Mouse (Mus musculus): ENCODE measurements at regions not wholly inside any gene's neighbourhood (a gene's known extent, or its start where the extent isn't known, plus 50 kb on each side); places are given as distances from the start of the nearest gene placed in this dataset.

DNA sequence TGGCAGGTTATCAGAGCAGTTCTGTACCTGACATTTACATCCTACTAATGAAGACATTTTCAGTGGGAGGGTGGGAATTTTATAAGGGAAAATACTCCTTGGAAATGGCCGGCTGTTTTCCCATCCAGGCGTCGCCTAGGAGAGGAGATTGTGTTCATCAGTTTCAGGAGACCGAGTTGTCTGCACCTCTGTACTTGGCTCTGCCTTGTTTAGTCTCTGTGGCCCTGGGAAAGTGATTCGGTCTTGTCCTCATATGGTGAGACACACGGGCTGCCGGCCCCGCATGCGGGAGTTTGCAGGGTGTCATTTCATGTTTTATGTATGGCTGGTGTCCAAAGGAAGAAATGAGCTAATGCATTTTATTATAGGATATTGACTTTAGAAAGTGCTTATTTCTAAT, 287.9 kb downstream of the Cd109 start:
- no peak for DNase-seq (ENCODE audit: low spot score)

DNA sequence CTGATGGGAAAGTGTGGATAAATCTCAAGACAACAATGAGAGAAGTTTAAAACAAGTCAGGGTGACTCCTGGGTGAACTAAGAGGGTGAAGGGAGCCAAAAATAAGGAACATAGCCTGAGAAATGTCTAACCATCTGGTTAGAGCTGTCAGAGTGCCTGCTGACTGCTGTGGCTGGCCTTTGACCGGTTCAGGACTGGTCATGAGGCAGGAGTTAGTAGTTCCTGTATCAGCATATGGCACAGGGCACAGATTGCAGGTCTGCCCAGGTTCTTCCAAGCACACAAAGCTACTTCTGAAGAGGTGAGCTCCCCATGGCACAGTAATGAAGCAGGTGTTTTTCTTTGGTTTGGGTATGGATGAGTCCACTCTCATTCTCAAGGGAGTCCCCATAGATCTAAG, 302.0 kb downstream of the Cd109 start:
- no peak for DNase-seq (ENCODE audit: low spot score)

GRCm38 (mm10) chr9:78925977-78926593, 310.7 kb downstream of the Cd109 start:
- DNase-seq (ENCODE audit: low spot score), result no peak

DNA sequence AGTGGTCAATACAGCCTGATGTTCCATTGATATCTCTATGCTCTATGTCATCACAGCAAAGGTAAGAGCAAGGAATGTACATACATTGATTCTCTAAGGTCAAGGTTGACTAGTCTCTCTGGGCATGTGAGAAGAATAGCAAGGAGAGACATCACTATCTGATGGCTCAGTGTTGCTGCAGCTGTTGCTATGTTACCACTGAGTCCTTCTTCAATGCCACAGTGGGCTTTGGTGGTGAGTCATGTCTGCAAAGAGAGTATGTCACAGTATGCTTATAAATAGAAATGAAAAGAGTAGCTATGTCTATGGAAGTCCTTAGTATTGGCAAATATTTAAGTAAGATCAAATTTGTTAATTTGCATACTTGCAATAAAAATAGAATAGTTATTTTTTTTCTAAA, 326.3 kb downstream of the Cd109 start:
- DNase-seq (ENCODE audit: low spot score), result no peak

DNA sequence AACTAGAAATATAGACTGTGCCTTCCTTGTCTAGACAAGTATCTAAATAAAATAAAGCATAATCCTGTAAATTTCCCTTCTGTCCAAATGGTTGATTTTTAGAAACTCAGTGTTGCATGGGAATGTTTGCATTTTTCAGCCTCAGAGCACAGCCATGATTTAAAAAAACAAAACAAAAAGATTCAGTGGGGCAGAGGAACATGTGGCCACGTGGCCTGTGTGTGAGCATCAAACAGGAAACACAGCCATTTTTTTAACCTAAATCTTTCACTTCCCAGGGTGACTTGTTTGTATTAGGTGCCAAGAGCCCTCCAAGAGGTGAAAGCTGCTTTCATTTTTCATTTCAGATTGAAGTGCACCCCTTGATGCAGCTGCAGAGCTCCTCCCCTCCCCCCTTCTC, 349.5 kb downstream of the Cd109 start:
- no peak for DNase-seq (ENCODE audit: low spot score)

DNA sequence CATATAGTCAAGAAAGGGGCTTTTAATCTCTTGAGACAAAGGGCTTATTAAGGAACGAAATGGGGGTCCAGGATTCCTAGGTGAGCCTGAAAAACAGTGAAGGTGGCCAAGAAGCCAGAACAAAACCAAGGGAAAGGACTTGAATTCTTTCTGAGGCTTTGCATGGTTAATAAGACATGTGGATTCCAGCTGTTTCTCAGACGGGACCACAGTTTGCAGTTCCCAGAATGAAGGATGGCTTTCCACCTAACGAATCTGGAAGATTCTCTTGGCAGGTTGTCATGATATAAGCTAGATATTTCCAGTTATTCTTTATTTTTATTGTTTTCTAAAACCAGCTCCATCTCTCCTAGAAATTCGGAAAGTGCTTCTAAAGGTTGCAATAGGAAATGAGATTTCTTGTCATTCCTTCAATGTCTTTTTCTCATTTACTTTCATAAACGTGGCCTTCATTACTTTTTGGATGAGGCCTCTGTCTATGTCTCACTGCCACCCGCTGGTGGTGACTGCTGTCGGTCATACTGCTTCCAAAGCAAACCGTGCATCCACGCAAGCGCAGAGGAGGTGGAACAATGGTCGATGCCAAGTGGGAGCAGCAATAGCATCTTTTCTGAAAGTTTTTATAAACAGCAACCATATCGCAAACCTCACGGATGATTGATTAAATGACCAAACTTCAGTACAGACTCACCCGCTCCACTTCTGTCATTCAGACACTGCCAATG, 350.0 kb downstream of the Cd109 start:
- no peak for DNase-seq (ENCODE audit: low spot score)

GRCm38 (mm10) chr9:78971731-78972130, 356.4 kb downstream of the Cd109 start:
- DNase-seq (ENCODE audit: low spot score), result no peak

DNA sequence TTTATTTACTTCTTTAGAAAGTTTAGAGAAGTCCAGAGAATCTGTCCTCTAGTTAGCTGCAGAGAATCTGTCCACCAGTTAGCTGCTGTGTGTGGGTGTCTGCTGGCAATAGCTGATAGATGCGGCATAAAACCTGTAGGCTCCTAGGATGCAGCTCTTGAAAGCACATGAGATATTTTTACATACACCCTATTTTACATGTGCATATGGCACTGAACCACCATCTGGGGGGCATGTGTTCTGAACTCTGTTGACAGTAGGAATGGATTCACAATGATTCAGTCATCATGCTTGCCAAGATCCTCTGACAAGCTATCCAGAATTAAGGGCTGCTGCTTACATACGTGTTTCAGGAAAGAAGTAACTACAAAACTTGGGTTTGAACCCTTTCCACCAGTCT, 368.4 kb downstream of the Cd109 start:
- DNase-seq (ENCODE audit: low spot score), result no peak

DNA sequence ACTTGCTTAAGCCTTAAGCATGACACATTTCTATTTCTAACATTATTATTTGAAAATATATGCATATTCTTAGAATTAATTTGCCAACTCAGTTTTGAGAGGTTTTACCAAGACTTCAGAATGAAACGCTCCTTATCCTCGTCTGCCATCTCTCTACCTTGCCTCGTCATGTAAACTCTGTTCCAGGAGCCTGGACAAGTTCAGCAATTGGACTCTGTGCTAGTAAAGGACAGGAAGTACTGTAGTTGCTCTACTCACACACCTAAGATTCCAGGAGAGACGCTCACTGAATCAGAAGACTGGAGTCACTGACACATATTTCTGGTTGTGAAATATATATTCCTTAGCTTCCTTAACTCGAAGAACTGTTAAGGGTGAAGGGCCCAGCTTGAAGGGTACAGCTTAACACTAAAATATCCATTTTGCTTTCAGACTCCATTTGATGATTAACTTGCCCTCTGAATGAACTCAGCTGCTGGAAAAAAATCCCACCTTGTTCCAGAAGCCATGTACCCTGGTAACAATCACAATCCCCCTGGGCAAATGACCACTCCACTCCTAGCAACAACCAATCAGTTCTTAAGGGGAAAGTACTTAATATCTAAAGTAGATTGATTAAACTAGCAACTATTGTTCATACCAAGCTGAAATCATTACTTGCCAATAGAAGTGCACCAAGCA, 370.0 kb downstream of the Cd109 start:
- no peak for DNase-seq (ENCODE audit: low spot score)

GRCm38 (mm10) chr9:78991310-78991709, 376.0 kb downstream of the Cd109 start:
- DNase-seq (ENCODE audit: low spot score), result no peak

DNA sequence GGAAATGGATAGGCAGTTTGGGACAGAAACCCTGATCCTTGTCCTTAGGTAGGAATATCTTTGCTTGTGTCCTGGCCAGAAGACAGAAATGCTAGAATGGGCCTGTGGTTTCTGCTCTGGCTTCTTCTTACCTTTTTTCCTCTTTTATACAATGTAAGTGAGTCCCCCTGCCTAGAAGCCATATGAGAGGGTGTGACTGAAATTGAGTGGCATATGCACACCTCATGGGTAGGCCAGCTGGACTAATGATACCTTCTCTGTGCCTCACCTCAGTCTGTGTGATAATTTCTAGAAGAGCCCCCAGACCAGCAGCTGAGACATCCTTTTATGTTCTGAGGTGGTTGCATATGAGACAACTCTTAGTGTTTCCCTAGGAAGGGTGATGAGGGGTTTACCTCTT, 385.7 kb downstream of the Cd109 start:
- DNase-seq (ENCODE audit: low spot score), result no peak

DNA sequence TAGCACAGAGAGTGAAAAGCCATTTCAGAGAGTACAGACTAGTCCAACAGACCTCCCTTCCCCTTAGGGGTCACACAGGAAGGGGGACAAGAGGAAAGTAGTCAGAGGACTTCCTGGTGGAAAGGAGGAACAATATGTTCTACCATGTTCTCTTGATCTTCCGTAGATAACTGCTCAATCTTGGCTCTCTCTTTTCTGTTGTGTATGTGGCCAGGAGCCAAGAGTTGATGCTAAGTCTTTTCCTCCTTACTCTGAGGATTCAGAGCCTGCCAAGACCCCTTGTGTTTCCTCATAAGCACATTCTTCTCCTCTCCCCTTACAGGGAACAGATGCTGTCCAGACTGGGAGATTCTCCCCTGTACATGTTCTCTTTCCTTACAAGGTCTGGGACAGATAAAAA, 386.6 kb downstream of the Cd109 start:
- no peak for DNase-seq (ENCODE audit: low spot score)

GRCm38 (mm10) chr9:79004296-79004980, 389.1 kb downstream of the Cd109 start:
- DNase-seq (ENCODE audit: low spot score), result no peak

- no peak for DNase-seq (ENCODE audit: low spot score)
These were observed 406.9 kb downstream of the Cd109 start for GRCm38 (mm10) chr9:79022291-79022690.

GRCm38 (mm10) chr9:79028234-79028633, 412.9 kb downstream of the Cd109 start:
- no peak for DNase-seq (ENCODE audit: low spot score)

GRCm38 (mm10) chr9:79029456-79029855, 414.1 kb downstream of the Cd109 start:
- no peak for DNase-seq (ENCODE audit: low spot score)

DNA sequence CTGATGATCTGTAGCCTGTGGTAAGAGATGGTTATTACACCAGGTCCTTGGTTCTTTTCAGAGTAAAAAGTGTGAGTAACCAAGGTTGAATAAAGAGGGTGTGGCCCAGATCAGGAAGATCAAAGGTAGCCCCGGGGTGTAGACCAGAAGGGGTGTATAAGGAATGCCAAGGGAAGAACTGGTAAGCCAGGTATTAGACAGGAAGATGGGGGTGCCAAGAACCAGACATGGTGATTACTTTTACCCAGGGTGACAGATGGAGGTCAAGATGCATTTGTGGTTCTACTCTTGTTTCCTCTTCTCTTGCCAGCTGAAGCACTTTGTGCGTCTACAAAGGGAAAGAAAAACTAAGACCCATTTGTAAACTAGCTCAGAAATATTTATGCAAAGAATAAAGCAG, 420.3 kb downstream of the Cd109 start:
- no peak for DNase-seq (ENCODE audit: low spot score)

DNA sequence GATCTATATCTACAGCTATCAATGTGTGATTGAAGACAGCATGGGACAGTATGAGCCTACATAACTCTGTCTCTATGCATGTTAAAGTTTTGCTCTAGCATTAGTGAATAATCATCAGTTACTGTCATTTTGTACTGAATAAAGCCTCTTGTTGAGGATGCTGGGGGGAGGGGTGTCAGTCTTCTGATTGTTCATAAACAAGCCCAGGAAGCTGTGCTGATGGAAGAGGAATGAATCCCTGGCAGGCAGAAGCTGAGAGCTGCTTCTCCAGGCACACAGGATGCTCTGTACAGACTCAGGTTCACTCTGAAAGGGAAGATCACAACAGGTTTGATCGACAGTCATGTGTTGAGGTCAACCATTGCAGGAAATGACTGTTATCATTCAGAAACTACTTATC, 421.7 kb downstream of the Cd109 start:
- no peak for DNase-seq (ENCODE audit: low spot score)

DNA sequence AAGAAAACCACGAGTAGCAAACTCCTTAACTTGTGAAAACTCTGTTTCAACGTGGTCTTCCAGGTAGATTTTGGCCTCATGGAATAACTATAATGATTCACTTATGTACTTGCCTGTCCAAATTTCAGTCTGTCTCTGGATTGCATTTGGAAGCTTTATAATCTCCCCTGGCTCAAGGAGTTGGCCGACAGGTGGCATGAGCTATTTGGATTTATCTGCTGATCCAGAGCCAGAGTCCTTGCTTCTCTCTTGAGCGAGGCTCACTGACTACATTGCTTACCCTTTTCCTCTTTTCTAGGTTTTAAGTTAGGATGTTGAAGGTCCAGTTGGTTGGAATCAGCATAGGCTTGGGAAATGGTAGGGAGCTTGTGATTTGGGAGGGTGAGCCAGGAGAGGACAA, 423.6 kb downstream of the Cd109 start:
- DNase-seq (ENCODE audit: low spot score), result no peak

DNA sequence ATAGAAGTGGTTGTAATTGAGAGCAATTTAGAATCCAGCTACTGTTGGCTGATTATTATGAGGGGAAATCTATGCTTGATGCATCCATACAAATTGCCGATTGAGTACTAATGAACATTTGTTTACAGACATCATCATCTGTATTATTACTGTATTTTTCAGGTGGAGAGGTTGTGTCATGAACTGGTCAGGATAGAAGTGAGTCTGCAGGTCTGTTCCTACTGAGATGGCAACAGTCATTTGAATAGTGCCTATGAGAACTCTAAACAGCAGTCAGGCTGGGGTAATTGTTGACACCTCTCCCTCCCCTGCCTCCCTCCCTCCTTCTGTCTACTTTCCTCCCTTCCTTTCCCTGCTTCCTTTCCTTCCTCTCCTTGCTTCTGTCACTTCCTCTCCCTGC, 429.0 kb downstream of the Cd109 start:
- DNase-seq (ENCODE audit: low spot score), result no peak

DNA sequence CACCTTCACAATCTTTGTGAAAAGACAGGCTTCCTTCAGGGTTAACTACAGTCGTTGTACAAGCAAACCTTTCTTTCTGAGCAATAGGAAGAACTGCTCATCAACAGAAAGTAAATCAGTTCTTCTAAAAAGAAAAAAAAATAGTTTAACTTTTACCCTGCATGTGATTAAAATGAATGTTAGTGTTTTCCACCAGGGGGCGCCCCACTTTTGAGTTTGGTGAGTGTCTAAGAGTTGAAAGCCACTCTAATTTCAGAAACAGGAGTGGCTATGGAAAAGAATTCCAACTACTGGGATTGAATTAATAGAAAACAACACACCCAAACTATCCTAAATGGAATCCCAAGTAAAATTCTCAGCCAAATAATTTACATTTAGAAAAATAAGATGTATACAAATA, 430.0 kb downstream of the Cd109 start:
- peak; percentile 3 for DNase-seq (ENCODE audit: low spot score)

GRCm38 (mm10) chr9:79071961-79072360, 456.6 kb downstream of the Cd109 start:
- no peak for DNase-seq (ENCODE audit: low spot score)

DNA sequence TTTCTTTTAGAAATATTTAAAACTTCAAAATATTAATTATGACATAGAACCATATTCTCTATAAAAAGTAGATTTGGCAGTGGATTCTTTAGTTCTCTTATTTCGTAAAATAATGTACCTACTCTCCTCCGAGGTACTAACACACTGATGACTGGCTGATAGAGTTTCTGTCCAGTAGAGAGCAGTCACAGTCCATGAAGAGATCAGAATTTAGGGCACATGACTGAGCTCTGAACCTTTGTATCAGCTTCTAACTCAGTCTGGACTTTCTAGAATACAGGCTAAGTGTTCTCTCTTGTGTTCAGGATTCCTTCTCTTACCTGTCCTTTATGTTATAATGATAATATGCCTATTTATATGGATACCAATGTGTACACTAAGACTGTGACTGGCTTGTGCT, 494.3 kb downstream of the Cd109 start:
- DNase-seq (ENCODE audit: low spot score), result no peak

All from c-Kit-positive CD71-positive TER-119-positive erythroid progenitor cells, embryonic 14.5 days (primary cell).